Mouse (Mus musculus) kidney, postnatal 0 days (tissue): ENCODE data around the gene Fopnl. TPM values are rescaled to one million over a fixed set of nuclear protein-coding genes. Genes with fewer than 3 reads are reported as not detected.

Experiments
- ATAC-seq: fragments of 200-750 bp; cut with Nextera tagmentation; replicated peaks from 2 replicates; pipeline ENCODE4 v1.8.0; 2017; ENCODE audit warnings: low read depth, moderate number of reproducible peaks, moderate TSS enrichment, moderate library complexity; ENCODE audit not compliant: low FRiP score
- DNase-seq: peaks from one replicate; pipeline ENCODE4 v3.0.0-alpha.2; 2016; ENCODE audit warnings: low spot score
- H3K27ac ChIP-seq: fragments of 300-500 bp; sonication (generic); 2 replicates; pipeline ENCODE4 v1.5.1; 2014; ENCODE audit warnings: mild to moderate bottlenecking
- H3K27me3 ChIP-seq: fragments of 300-500 bp; sonication (generic); 2 replicates; pipeline ENCODE4 v1.6.1; 2014; ENCODE audit warnings: low read length, mixed read lengths; ENCODE audit not compliant: insufficient read depth
- H3K36me3 ChIP-seq: fragments of 300-500 bp; sonication (generic); 2 replicates; pipeline ENCODE4 v1.6.1; 2014; ENCODE audit warnings: low read length, mixed read lengths; ENCODE audit not compliant: insufficient read depth
- H3K4me1 ChIP-seq: fragments of 300-500 bp; sonication (generic); replicated peaks from 2 replicates; pipeline ENCODE4 v1.6.1; 2014; ENCODE audit warnings: antibody characterized with exemption, low read length, mixed read lengths; ENCODE audit not compliant: insufficient read depth
- H3K4me2 ChIP-seq: fragments of 300-500 bp; sonication (generic); 2 replicates; pipeline ENCODE4 v1.6.1; 2014; ENCODE audit warnings: mild to moderate bottlenecking, low read length, moderate library complexity, mixed read lengths
- H3K4me3 ChIP-seq: fragments of 300-500 bp; sonication (generic); replicated peaks from 2 replicates; pipeline ENCODE4 v1.5.1; 2014; ENCODE audit warnings: low read depth, low read length
- H3K9ac ChIP-seq: fragments of 300-500 bp; sonication (generic); 2 replicates; pipeline ENCODE4 v1.6.1; 2014; ENCODE audit warnings: low read depth, low read length
- H3K9me3 ChIP-seq: fragments of 300-500 bp; sonication (generic); replicated peaks from 2 replicates; pipeline ENCODE4 v1.6.1; 2016; ENCODE audit warnings: low read length, inconsistent platforms, mixed read lengths
- CTCF ChIP-seq: IDR thresholded peaks from 2 replicates; pipeline ENCODE4 v1.5.1; 2016; ENCODE audit warnings: antibody characterized with exemption, low read depth, mild to moderate bottlenecking, moderate library complexity
- WGBS: fragments of 180-500 bp; shearing (Covaris S2); extraction: QIAGEN DNeasy Blood & Tissue Kit; methylation state at CpG from one replicate; pipeline ENCODE4 v1.1.7; 2014; 5-methylcytosine and 5-hydroxymethylcytosine counted together
- polyA plus RNA-seq: library from polyadenylated mRNA; unstranded; fragments of >200 nt; fragmentation: Nextera tagmentation; extraction: Ambion mirVana; gene quantifications from 2 replicates; pipeline ENCODE4 v1.2.1, GENCODE M21; 2015

Fopnl gene
- polyA plus RNA-seq, 1 experiment from 2014 or later, result 144 TPM

DNA sequence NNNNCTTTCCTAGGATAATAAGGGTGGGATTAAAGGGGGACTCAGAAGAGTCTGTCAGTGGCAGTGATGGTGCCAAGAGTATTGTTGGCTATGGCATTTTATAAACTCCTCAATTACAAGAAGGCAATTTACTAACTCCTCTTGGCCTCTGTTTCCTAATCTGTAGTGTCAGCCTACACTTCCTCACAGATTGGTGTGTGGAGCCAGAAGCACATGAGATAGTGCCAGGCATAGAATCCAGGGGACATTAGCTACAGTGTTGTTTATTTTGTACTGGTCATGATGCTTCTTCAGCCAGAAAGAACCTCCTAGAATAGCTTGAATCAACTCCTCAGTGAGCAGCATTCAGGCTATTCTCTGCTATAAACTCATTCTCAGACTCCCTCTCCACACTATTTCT, 34.4 kb upstream of the Fopnl start:
- Histone ChIP-seq H3K27me3 (no peaks in the 10 kb centered on the region), H3K4me3 (no peak overlapping the region), H3K9me3 (no peaks in the 10 kb centered on the region), H3K9ac (no peak overlapping the region), H3K27ac (no peak overlapping the region), H3K36me3 (no peaks in the 10 kb centered on the region), H3K4me2 (no peak overlapping the region), H3K4me1 (no peaks in the 10 kb centered on the region)
- ATAC-seq, result no peak
- TF ChIP-seq CTCF, result no peak
- no peak for DNase-seq

DNA sequence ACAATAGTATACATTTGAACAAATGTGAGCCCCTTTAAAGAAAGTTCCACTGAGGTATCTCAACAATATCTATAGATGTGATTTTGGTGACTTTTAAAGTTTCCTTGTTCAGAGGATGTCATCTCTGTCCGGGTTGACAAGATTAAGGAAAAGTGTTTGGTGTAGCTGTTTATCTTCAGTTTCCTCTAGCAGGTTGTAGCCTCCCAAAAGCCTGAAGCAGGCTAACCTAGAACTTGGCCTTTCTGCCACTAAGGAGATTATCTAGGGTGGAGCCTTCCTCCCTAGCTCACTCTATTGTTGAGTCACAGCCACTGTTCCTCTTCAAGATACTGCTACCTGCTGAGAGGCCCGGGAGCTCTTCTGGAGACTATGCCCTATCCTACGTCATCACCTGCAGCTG, 27.8 kb upstream of the Fopnl start:
- H3K4me2 ChIP-seq, result no peak overlapping the region
- no peak overlapping the region for H3K27ac ChIP-seq
- no peak for TF ChIP-seq CTCF
- ATAC-seq (no peak), DNase-seq (no peak)
- H3K36me3 ChIP-seq, result no peaks in the 10 kb centered on the region
- H3K9ac ChIP-seq, result no peak overlapping the region
- H3K4me1 ChIP-seq, result no peaks in the 10 kb centered on the region
- 87% methylated on average over 3 of the region's 3 CpGs for WGBS
- H3K9me3 ChIP-seq, result no peaks in the 10 kb centered on the region
- H3K4me3 ChIP-seq, result no peak overlapping the region
- H3K27me3 ChIP-seq, result no peaks in the 10 kb centered on the region

DNA sequence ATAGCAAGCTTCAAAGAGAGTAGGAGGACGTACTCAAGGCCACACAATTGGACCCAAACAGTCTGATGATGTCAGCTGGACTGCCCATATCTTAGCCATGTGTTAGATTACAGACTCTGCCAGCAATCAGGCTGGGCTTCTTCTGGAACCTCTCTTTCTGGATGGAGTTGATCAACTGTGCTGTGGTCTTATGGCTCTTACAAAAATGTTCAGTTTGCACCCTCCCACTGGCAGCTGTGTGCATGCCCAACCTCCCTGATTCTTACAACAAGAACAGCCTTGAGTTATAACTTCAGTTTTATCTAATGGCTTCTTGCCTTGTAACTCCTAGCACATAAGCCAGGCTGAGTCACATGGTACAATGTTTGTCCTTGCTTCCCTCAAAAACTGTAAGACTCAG, 11.0 kb upstream of the Fopnl start:
- no peak for ATAC-seq
- WGBS, result 77% methylated on average over 1 of the region's 1 CpGs
- no peaks in the 10 kb centered on the region for H3K4me1 ChIP-seq

DNA sequence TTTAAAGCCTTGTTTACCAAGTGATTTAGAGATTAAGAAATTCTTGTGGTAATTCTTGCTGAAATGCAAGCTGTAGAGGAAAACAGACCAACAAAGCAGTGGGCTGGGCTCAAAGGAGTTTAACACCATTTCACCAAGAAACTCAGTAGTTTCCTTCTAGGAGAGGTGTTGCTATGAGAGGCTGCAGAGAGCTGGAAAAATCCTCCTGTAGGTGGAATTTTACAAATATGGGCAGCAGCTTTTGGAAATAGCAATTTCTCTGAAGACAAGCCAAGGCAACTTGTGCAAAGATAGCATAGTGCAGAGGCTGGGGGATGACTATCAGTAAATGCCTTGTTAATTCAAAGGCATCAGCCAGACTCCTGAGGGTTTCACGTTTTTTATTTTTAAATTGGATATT, 3.3 kb upstream of the Fopnl start:
- WGBS, result 54% methylated on average over 1 of the region's 1 CpGs
- Histone ChIP-seq H3K9me3 (no peaks in the 10 kb centered on the region), H3K27me3 (no peaks in the 10 kb centered on the region), H3K4me1 (peaks cover 9% of the 10 kb centered on the region; the same call in 1 of the 2 replicates), H3K36me3 (no peaks in the 10 kb centered on the region), H3K27ac (no peak overlapping the region), H3K9ac (no peak overlapping the region), H3K4me2 (no peak overlapping the region), H3K4me3 (no peak overlapping the region)
- no peak for TF ChIP-seq CTCF
- ATAC-seq, result no peak
- no peak for DNase-seq

More for the DNA sequence above, 11.0 kb upstream of the Fopnl start:
- no peak overlapping the region for H3K4me3 ChIP-seq
- TF ChIP-seq CTCF, result no peak
- no peaks in the 10 kb centered on the region for H3K27me3 ChIP-seq
- H3K9me3 ChIP-seq, result no peaks in the 10 kb centered on the region
- H3K4me2 ChIP-seq, result no peak overlapping the region
- H3K27ac ChIP-seq, result no peak overlapping the region
- no peak overlapping the region for H3K9ac ChIP-seq
- DNase-seq, result no peak
- no peaks in the 10 kb centered on the region for H3K36me3 ChIP-seq

DNA sequence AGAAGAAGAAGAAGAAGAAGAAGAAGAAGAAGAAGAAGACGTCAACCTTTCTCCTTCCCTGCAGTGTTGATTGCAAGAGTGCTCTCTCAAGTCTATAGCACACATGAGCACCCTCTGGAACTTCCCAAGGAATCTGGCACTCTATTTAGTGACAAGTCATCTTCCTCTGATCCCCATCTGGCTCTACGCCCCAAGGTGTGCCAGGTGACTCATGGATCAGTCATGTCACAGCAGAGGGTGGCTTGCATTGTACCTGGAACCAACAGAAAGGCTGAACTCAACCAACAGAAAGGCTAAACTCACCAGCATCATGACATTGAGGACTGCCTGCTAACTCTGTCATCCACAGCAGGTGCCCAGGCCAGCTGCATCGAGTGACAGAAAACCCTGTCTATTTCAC, 2.5 kb upstream of the Fopnl start:
- H3K4me1 ChIP-seq, result peaks cover 9% of the 10 kb centered on the region; the same call in 1 of the 2 replicates
- H3K36me3 ChIP-seq, result no peaks in the 10 kb centered on the region
- H3K27ac ChIP-seq, result no peak overlapping the region
- TF ChIP-seq CTCF, result no peak
- 86% methylated on average over 3 of the region's 3 CpGs for WGBS
- H3K9ac ChIP-seq, result no peak overlapping the region
- no peak overlapping the region for H3K4me3 ChIP-seq
- no peak for DNase-seq
- no peaks in the 10 kb centered on the region for H3K9me3 ChIP-seq
- H3K4me2 ChIP-seq, result no peak overlapping the region
- no peak for ATAC-seq
- no peaks in the 10 kb centered on the region for H3K27me3 ChIP-seq

DNA sequence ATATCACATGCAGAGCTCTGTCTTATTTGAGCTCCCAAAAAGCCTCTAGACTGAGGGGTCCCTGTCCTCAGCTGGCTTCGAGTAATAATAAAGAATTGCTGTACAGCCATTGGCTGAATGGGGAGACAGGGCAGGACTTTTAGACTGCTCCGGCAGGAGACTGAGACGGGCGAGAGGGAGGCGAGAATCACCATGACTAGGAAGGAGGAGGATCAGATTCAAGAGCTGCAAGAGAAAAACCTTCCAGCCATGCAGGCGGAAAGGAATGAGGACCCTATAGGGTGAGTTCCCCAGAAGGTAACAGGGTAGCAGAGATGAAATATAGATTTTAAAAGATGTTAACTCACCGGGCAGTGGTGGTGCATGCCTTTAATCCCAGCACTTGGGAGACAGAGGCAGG, 4.3 kb downstream of the Fopnl start:
- Histone ChIP-seq H3K27me3 (no peaks in the 10 kb centered on the region), H3K4me3 (no peak overlapping the region), H3K36me3 (peaks cover 6% of the 10 kb centered on the region; the same call in 1 of the 2 replicates), H3K27ac (no peak overlapping the region), H3K9ac (no peak overlapping the region), H3K4me1 (peaks cover 9% of the 10 kb centered on the region; the same call in 1 of the 2 replicates), H3K9me3 (no peaks in the 10 kb centered on the region), H3K4me2 (no peak overlapping the region)
- ATAC-seq (no peak), DNase-seq (no peak)
- no peak for TF ChIP-seq CTCF
- WGBS, result 89% methylated on average over 7 of the region's 7 CpGs

DNA sequence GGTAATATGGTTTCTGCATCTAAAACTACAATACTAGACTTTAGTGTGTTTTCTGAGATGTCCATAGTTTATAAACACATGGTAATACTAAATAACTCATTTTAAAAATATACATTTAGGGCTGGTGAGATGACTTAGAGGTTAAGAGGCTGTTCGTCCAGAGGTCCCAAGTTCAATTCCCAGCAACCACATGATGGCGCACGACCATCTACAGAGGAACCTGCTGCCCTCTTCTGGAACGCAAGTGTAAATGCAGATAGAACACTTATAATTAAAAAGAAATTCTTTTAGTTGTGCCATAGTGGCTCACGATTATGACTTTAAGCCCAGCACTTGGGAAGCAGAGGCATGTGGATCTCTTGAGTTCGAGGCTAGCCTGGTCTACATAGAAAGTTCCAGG, 5.8 kb downstream of the Fopnl start:
- no peak overlapping the region for H3K4me3 ChIP-seq
- peak; percentile 89 for TF ChIP-seq CTCF
- no peak overlapping the region for H3K27ac ChIP-seq
- peaks cover 8% of the 10 kb centered on the region; the same call in 1 of the 2 replicates for H3K4me1 ChIP-seq
- DNase-seq, result peak; percentile 67
- H3K9ac ChIP-seq, result no peak overlapping the region
- no peak overlapping the region for H3K4me2 ChIP-seq
- no peak for ATAC-seq
- WGBS, result 56% methylated on average over 6 of the region's 6 CpGs
- no peaks in the 10 kb centered on the region for H3K27me3 ChIP-seq
- no peaks in the 10 kb centered on the region for H3K9me3 ChIP-seq
- peaks cover 9% of the 10 kb centered on the region; the same call in 1 of the 2 replicates for H3K36me3 ChIP-seq
